Mouse (Mus musculus): ENCODE data around the gene Ltn1.

DNA sequence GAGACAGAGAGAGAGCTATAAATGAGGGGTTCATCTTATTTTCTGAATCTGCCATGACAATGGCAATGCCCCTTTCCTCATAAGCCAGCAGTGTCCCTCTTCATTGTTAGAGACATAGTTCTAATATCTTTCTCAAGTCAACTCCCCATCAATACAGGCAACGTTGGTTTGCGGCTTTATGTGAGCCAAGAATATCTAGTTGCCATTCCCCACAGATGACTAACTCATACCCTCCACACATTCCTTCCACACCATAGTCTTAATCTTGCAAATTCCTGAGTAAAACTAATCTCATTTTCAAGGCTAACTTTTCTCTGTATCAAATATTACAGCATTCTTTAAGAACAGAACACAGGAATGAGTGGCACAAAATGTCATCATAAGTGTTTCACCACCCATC is 49.4 kb downstream of the Ltn1 start:
- no peak for TF ChIP-seq CTCF (IDR thresholded peaks at IDR 0.05; ENCODE audit: extremely low read depth, insufficient read depth, insufficient read length, insufficient replicate concordance)
- no peak for TF ChIP-seq POLR2A (IDR thresholded peaks at IDR 0.05; ENCODE audit: low read depth, low read length)

Data from spleen, adult 2 months (tissue).